Mouse (Mus musculus) embryonic fibroblast, embryonic 13.5 days (primary cell): ENCODE results near the gene Tada3. TPM values are rescaled to one million over a fixed set of nuclear protein-coding genes. Genes with fewer than 3 reads are reported as not detected.

Experiments
- H3K27ac ChIP-seq: 2 replicates; pipeline ENCODE4 v1.5.1; 2012; ENCODE audit warnings: low read length, control low read depth, inconsistent platforms; ENCODE audit not compliant: insufficient read depth
- H3K4me1 ChIP-seq: 2 replicates; pipeline ENCODE4 v1.6.1; 2011; ENCODE audit warnings: low read length; ENCODE audit not compliant: control insufficient read depth, insufficient read depth
- H3K4me3 ChIP-seq: 2 replicates; pipeline ENCODE4 v1.5.1; 2011; ENCODE audit warnings: mild to moderate bottlenecking, control low read depth, low read length; ENCODE audit not compliant: insufficient read depth
- CTCF ChIP-seq: IDR thresholded peaks from 2 replicates; pipeline ENCODE4 v1.5.1; 2011; ENCODE audit warnings: mild to moderate bottlenecking, control low read depth, low read length, moderate library complexity, borderline replicate concordance; ENCODE audit not compliant: insufficient read depth
- POLR2A ChIP-seq: IDR thresholded peaks from 2 replicates; pipeline ENCODE4 v1.6.1; 2011; ENCODE audit warnings: low read depth, mild to moderate bottlenecking, control low read depth, low read length, moderate library complexity
- polyA plus RNA-seq: library from polyadenylated mRNA; stranded (reverse); fragments of >200 nt; gene quantifications from 2 replicates; pipeline ENCODE4 v1.2.4, GENCODE M21; 2011; ENCODE audit warnings: low read depth; ENCODE audit not compliant: missing spikeins, insufficient read length

Gene Tada3
- polyA plus RNA-seq, 1 experiment: 31.5 TPM

GRCm38 (mm10) chr6:113368124-113368523 is 9.6 kb downstream of the Tada3 start:
- TF ChIP-seq CTCF (no peak), POLR2A (no peak)
- Histone ChIP-seq H3K4me1 (no peaks in the 10 kb centered on the region), H3K27ac (no peak overlapping the region), H3K4me3 (no peak overlapping the region)

GRCm38 (mm10) chr6:113367574-113367973 is 10.1 kb downstream of the Tada3 start:
- Histone ChIP-seq H3K27ac (no peak overlapping the region), H3K4me1 (no peaks in the 10 kb centered on the region), H3K4me3 (no peak overlapping the region)
- TF ChIP-seq CTCF (no peak), POLR2A (no peak)

GRCm38 (mm10) chr6:113366639-113367038 is 11.0 kb downstream of the Tada3 start:
- Histone ChIP-seq H3K27ac (no peak overlapping the region), H3K4me1 (no peaks in the 10 kb centered on the region), H3K4me3 (no peak overlapping the region)
- TF ChIP-seq CTCF: no peak
- TF ChIP-seq POLR2A: no peak

- Histone ChIP-seq H3K27ac (no peak overlapping the region), H3K4me3 (no peak overlapping the region), H3K4me1 (no peaks in the 10 kb centered on the region)
- no peak for TF ChIP-seq POLR2A
- TF ChIP-seq CTCF: no peak
Measured at GRCm38 (mm10) chr6:113364518-113365135, 13.1 kb downstream of the Tada3 start.

- no peak for TF ChIP-seq CTCF
- no peak for TF ChIP-seq POLR2A
Measured at GRCm38 (mm10) chr6:113362241-113362640, 15.4 kb downstream of the Tada3 start.

GRCm38 (mm10) chr6:113361476-113361875 is 16.2 kb downstream of the Tada3 start:
- Histone ChIP-seq H3K4me1 (no peaks in the 10 kb centered on the region), H3K4me3 (no peak overlapping the region), H3K27ac (no peak overlapping the region)
- TF ChIP-seq POLR2A (no peak), CTCF (no peak)

More at GRCm38 (mm10) chr6:113362241-113362640, 15.4 kb downstream of the Tada3 start:
- Histone ChIP-seq H3K4me1 (no peaks in the 10 kb centered on the region), H3K27ac (no peak overlapping the region), H3K4me3 (no peak overlapping the region)

GRCm38 (mm10) chr6:113353696-113354095 is 24.0 kb downstream of the Tada3 start:
- TF ChIP-seq CTCF (no peak), POLR2A (no peak)
- Histone ChIP-seq H3K4me1 (no peaks in the 10 kb centered on the region), H3K27ac (no peak overlapping the region), H3K4me3 (no peak overlapping the region)

- no peak overlapping the region for H3K27ac ChIP-seq
- H3K4me3 ChIP-seq: no peak overlapping the region
- TF ChIP-seq CTCF (no peak), POLR2A (no peak)
- H3K4me1 ChIP-seq: no peaks in the 10 kb centered on the region
Measured at GRCm38 (mm10) chr6:113352820-113353219, 24.9 kb downstream of the Tada3 start.

GRCm38 (mm10) chr6:113351653-113352052 is 26.0 kb downstream of the Tada3 start:
- Histone ChIP-seq H3K4me1 (no peaks in the 10 kb centered on the region), H3K4me3 (no peak overlapping the region), H3K27ac (no peak overlapping the region)
- no peak for TF ChIP-seq CTCF
- TF ChIP-seq POLR2A: no peak

GRCm38 (mm10) chr6:113351161-113351560 is 26.5 kb downstream of the Tada3 start:
- TF ChIP-seq CTCF: no peak
- TF ChIP-seq POLR2A: no peak
- no peak overlapping the region for H3K4me3 ChIP-seq
- H3K27ac ChIP-seq: no peak overlapping the region
- H3K4me1 ChIP-seq: no peaks in the 10 kb centered on the region

GRCm38 (mm10) chr6:113350538-113350937 is 27.1 kb downstream of the Tada3 start:
- Histone ChIP-seq H3K4me1 (no peaks in the 10 kb centered on the region), H3K27ac (no peak overlapping the region), H3K4me3 (no peak overlapping the region)
- no peak for TF ChIP-seq POLR2A
- no peak for TF ChIP-seq CTCF
